Mouse (Mus musculus) ES-E14 (cell line): Measurements from ENCODE around the gene Chd9.

Experiments used
- HCFC1 ChIP-seq: IDR thresholded peaks from 2 replicates; pipeline ENCODE4 v1.6.1; 2012; ENCODE audit warnings: low read length, inconsistent platforms, borderline replicate concordance; ENCODE audit not compliant: insufficient read depth
- MAFK ChIP-seq: IDR thresholded peaks from 2 replicates; pipeline ENCODE4 v1.6.1; 2014; ENCODE audit warnings: mild to moderate bottlenecking, low read depth, low read length, inconsistent platforms; ENCODE audit not compliant: insufficient read depth
- ZC3H11A ChIP-seq: IDR thresholded peaks from 2 replicates; pipeline ENCODE4 v1.6.1; 2012; ENCODE audit warnings: low read depth, mild to moderate bottlenecking, inconsistent platforms, low read length, borderline replicate concordance
- ZNF384 ChIP-seq: IDR thresholded peaks from 2 replicates; pipeline ENCODE4 v1.6.1; 2012; ENCODE audit warnings: low read depth, low read length, inconsistent platforms

DNA sequence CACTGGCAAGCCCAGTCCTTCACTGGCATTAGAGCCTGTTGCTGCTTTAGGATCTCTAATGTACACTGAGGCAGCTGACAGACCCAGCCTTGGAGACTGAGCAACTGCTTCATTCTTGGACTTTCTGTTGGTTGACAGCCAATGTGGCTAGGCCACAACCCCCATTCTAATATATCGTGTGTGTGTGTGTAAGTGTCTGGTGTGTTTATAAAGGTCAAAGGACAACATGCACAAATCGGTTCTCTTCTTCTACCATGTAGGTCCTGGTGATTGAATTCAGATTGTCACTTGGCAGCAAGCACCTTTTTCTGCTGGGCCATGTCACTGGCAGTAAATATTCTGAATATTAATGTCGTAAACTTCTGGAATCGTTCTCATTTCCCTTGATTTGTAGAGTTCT is 218.2 kb downstream of the Chd9 start:
- no peak for TF ChIP-seq ZNF384
- TF ChIP-seq ZC3H11A = no peak
- no peak for TF ChIP-seq MAFK
- no peak for TF ChIP-seq HCFC1
